Mouse (Mus musculus) cerebellum, postnatal 10 days (tissue): ENCODE measurements at regions not wholly inside any gene's neighbourhood (a gene's known extent, or its start where the extent isn't known, plus 50 kb on each side); places are given as distances from the start of the nearest gene placed in this dataset.

Source experiments
- DNase-seq, 2 experiments: peaks; one replicate each; pipeline ENCODE4 v3.0.0; 2021; ENCODE audit warnings: mixed read lengths in 2 of 2

- peak in 1 of 2 experiments; percentile 6 for DNase-seq
Measured at GRCm38 (mm10) chr8:15487579-15487978, 441.7 kb upstream of the BB014433 start.

GRCm38 (mm10) chr8:15470561-15470960 is 424.7 kb upstream of the BB014433 start:
- no peak for DNase-seq

- DNase-seq: no peak
Measured at GRCm38 (mm10) chr8:15468540-15469476, 422.9 kb upstream of the BB014433 start.

GRCm38 (mm10) chr8:15438546-15438945 is 392.7 kb upstream of the BB014433 start:
- peak; percentile 4 to 8 for DNase-seq

- DNase-seq: no peak
Measured at GRCm38 (mm10) chr8:15394722-15395115, 348.8 kb upstream of the BB014433 start.

GRCm38 (mm10) chr8:15393936-15394721 is 348.3 kb upstream of the BB014433 start:
- no peak for DNase-seq

GRCm38 (mm10) chr8:15392056-15392455 is 346.2 kb upstream of the BB014433 start:
- DNase-seq: peak; percentile 55 to 78

- DNase-seq: no peak
Measured at GRCm38 (mm10) chr8:15388791-15389190, 342.9 kb upstream of the BB014433 start.

- no peak for DNase-seq
Measured at GRCm38 (mm10) chr8:15367063-15367462, 321.2 kb upstream of the BB014433 start.

- no peak for DNase-seq
Measured at GRCm38 (mm10) chr8:15364546-15364945, 318.7 kb upstream of the BB014433 start.

GRCm38 (mm10) chr8:15344151-15344550 is 298.3 kb upstream of the BB014433 start:
- DNase-seq: no peak

- no peak for DNase-seq
Measured at GRCm38 (mm10) chr8:15343616-15344015, 297.7 kb upstream of the BB014433 start.

- no peak for DNase-seq
Measured at GRCm38 (mm10) chr8:15334532-15334931, 288.7 kb upstream of the BB014433 start.

GRCm38 (mm10) chr8:15327312-15327711 is 281.4 kb upstream of the BB014433 start:
- peak; percentile 2 to 5 for DNase-seq

- no peak for DNase-seq
Measured at GRCm38 (mm10) chr8:15323421-15323820, 277.5 kb upstream of the BB014433 start.

GRCm38 (mm10) chr8:15318082-15318816 is 272.4 kb upstream of the BB014433 start:
- DNase-seq: no peak

GRCm38 (mm10) chr8:15313481-15313880 is 267.6 kb upstream of the BB014433 start:
- DNase-seq: peak; percentile 62 to 64

GRCm38 (mm10) chr8:15311509-15311908 is 265.6 kb upstream of the BB014433 start:
- DNase-seq: peak; percentile 48 to 65

GRCm38 (mm10) chr8:15311045-15311444 is 265.2 kb upstream of the BB014433 start:
- DNase-seq: peak; percentile 15 to 35

GRCm38 (mm10) chr8:15304143-15304677 is 258.3 kb upstream of the BB014433 start:
- DNase-seq: no peak

- DNase-seq: no peak
Measured at GRCm38 (mm10) chr8:15273775-15274174, 227.9 kb upstream of the BB014433 start.

GRCm38 (mm10) chr8:15271793-15272587 is 226.1 kb upstream of the BB014433 start:
- DNase-seq: no peak
